Comparison of ENCODE assay signal across 8 mouse cellular contexts in the genomic region with DNA sequence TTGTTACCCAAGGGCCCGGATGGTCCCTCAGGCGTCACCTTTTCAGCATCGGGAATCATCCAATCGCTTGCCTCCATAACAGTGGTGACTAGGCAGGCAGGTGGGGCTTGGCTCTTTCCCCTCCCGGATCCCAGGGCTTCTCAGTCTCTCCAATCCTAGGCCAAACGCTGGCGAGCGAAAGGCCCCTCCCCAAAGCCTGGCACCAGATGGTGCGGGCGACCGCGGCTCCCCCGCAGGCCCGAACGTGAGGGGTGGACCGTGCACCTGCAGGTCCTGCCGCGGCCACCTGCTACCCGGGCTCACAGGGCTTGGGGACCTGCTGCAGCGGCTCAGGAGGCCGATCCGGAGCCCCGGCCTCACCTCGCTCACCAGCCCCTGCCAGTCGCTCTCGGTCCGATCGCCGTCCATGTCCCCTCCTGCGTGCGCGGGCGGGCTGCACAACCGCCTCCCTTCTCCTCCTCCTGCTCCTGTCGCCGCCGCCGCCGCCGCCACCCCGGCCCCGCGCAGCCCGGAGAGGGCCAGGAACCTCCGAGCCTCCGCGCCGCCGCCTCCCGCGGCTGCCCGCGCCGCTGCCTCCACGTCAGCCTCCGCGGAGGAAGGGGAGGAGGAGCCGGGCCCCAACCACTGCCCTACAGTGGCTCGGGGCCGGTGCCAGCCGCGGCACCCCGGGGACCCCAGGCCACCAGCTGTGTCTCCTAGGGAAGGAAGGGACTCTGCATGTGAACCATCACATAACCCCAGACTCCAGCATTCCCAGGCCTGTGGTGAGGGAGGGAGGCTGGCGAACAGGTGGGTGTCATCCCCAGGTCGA. TPM values are rescaled to one million over a fixed set of nuclear protein-coding genes. Genes with fewer than 3 reads are reported as not detected.
DNase-seq lines count a peak whose midpoint lies in the region.

A gene (minus strand): TSS at position 531 of the 811 bp plus-strand sequence.

- H3K4me1 ChIP-seq in hindbrain, embryonic 10.5 days (replicated peaks) = peaks cover 20% of the 10 kb centered on the region

- H3K27ac ChIP-seq in hindbrain, embryonic 10.5 days = peak within 1 kb of the TSS; percentile 91

- no peaks in the 10 kb centered on the region for H3K9me3 ChIP-seq in hindbrain, embryonic 10.5 days

- H3K4me3 ChIP-seq in hindbrain, embryonic 10.5 days = peak within 1 kb of the TSS; percentile 81

- DNase-seq in R1 (ENCODE audit: low read depth, low spot score) = peak; percentile 89
- peak; percentile 93 to 94 for DNase-seq in cerebellum, postnatal 10 days
- DNase-seq in frontal cortex, postnatal 14 days (ENCODE audit: low spot score in 2 of 2) = peak; percentile 76 to 80
- peak; percentile 67 for DNase-seq in hindbrain, embryonic 10.5 days (ENCODE audit: low spot score)
- peak; percentile 60 for DNase-seq in layer of hippocampus, adult 9-10 months (ENCODE audit: low spot score)
- DNase-seq in lung, adult 18-20 months = peak; percentile 88 to 91
- peak; percentile 29 for DNase-seq in ovary, postnatal 10 days (ENCODE audit: low spot score)
- peak; percentile 58 for DNase-seq in urinary bladder, adult 2 months (ENCODE audit: low spot score)

- 1% methylated on average over 65 of the region's 65 CpGs for WGBS in hindbrain, embryonic 10.5 days

- H3K27me3 ChIP-seq in hindbrain, embryonic 10.5 days (ENCODE audit: insufficient read depth, poor library complexity, severe bottlenecking) = peaks cover 28% of the 10 kb centered on the region

- no peaks in the 10 kb centered on the region for H3K36me3 ChIP-seq in hindbrain, embryonic 10.5 days

RNA-seq across cellular contexts. Expression of the gene that starts here (rescaled TPM):
- 2.3 and 2.5 TPM in 2 replicates for polyA plus RNA-seq in hindbrain, embryonic 10.5 days (2016; fragmentation: Nextera tagmentation; extraction: Ambion mirVana)
- 4.2 and 4.7 TPM in 2 replicates for polyA plus RNA-seq in urinary bladder, adult 2 months (2012; rRNA removed)

Comparison
In these comparisons a context has a peak if more than half of its experiments do, and no peak if none do; other contexts are left out.
1. Peak in every context shown above with its lines: DNase-seq, H3K4me3 ChIP-seq and H3K27ac ChIP-seq.
2. DNase-seq: peak in every context shown above with its lines; median percentile 94 in cerebellum, postnatal 10 days; 90 in lung, adult 18-20 months; 89 in R1; 78 in frontal cortex, postnatal 14 days; 67 in hindbrain, embryonic 10.5 days; 60 in layer of hippocampus, adult 9-10 months; 58 in urinary bladder, adult 2 months; 29 in ovary, postnatal 10 days.